8 mouse cellular contexts compared by ENCODE assay signal in genomic region chr6:72989028-72989736, GRCm38 (mm10). TPM values are rescaled to one million over a fixed set of nuclear protein-coding genes. Genes with fewer than 3 reads are reported as not detected.
DNase-seq lines count a peak whose midpoint lies in the region; ATAC-seq and TF ChIP-seq lines count a peak whose summit lies in the region.
"Had no signal": no experiment of that assay in that cellular context is flagged by ENCODE, and none has a peak within 500 bp of the region (broad histone marks: within the 10 kb centered on the region; RNA-seq: fewer than 3 reads in every experiment).

No protein-coding gene starts in this region.

- no peaks in the 10 kb centered on the region for H3K9me3 ChIP-seq in intestine, postnatal 0 days (ENCODE audit: control insufficient read depth)
- H3K9me3 ChIP-seq: liver, embryonic 15.5 days had no signal

- H3K4me1 ChIP-seq in intestine, postnatal 0 days (replicated peaks; ENCODE audit: control insufficient read depth, insufficient read depth, low read length) = peaks cover 7% of the 10 kb centered on the region

- H3K4me2 ChIP-seq in intestine, postnatal 0 days (replicated peaks; ENCODE audit: low read depth) = 0 out of 2 replicates have a peak overlapping the region, but pooled peaks have one; percentile 2
- H3K4me2 ChIP-seq: liver, embryonic 15.5 days had no signal

- H3K27me3 ChIP-seq in intestine, postnatal 0 days (replicated peaks; ENCODE audit: control insufficient read depth, insufficient read depth, low read length) = no peaks in the 10 kb centered on the region
- H3K27me3 ChIP-seq: liver, embryonic 15.5 days had no signal

- WGBS in intestine, postnatal 0 days = 27% methylated on average over 7 of the region's 7 CpGs

- no peak overlapping the region for H3K9ac ChIP-seq in intestine, postnatal 0 days (ENCODE audit: low read depth, low read length)
- H3K9ac ChIP-seq: liver, embryonic 15.5 days had no signal

- no peak overlapping the region for H3K27ac ChIP-seq in intestine, postnatal 0 days (ENCODE audit: low read depth, low read length)
- H3K27ac ChIP-seq: liver, embryonic 15.5 days had no signal

- peak; percentile 8 for DNase-seq in right cerebral cortex, postnatal 14 days
- no peak for DNase-seq in right cerebral cortex, adult 18-20 months
- peak; percentile 56 for DNase-seq in embryo, embryonic 10.5 days (ENCODE audit: low spot score)
- DNase-seq in adrenal gland, postnatal 36 days = no peak
- DNase-seq in adrenal gland, adult (ENCODE audit: inconsistent age in 2 of 2, low spot score in 1 of 2) = no peak
- DNase-seq in urinary bladder, adult 2 months (ENCODE audit: low spot score) = no peak

- no peak for TF ChIP-seq CTCF in intestine, postnatal 0 days (IDR thresholded peaks at IDR 0.05; ENCODE audit: low read depth)

- ATAC-seq in intestine, postnatal 0 days = peak; percentile 68

- H3K36me3 ChIP-seq in intestine, postnatal 0 days (ENCODE audit: control insufficient read depth, insufficient read depth) = no peaks in the 10 kb centered on the region
- H3K36me3 ChIP-seq: liver, embryonic 15.5 days had no signal

- no peak overlapping the region for H3K4me3 ChIP-seq in intestine, postnatal 0 days (ENCODE audit: low read depth, low read length)
- H3K4me3 ChIP-seq: liver, embryonic 15.5 days had no signal

RNA-seq across cellular contexts. Expression of gene Tmsb10, which starts 30.6 kb away (rescaled TPM):
- polyA plus RNA-seq in intestine, postnatal 0 days (2015; fragmentation: Nextera tagmentation; extraction: Ambion mirVana) = 3,149 and 3,323 TPM in 2 replicates
- 100 to 1,000 TPM; 175 to 225 TPM for total RNA-seq in adrenal gland, postnatal 36 days (2021)
- 471 and 572 TPM in 2 replicates for polyA plus RNA-seq in urinary bladder, adult 2 months (2012; rRNA removed)

Comparison
In these comparisons a context has a peak if more than half of its experiments do, and no peak if none do; other contexts are left out.
1. DNase-seq: peak in right cerebral cortex, postnatal 14 days (single experiment) and embryo, embryonic 10.5 days (single experiment); none in right cerebral cortex, adult 18-20 months (single experiment), adrenal gland, postnatal 36 days (0 of 2), adrenal gland, adult (0 of 2) and urinary bladder, adult 2 months (single experiment).